Mouse (Mus musculus): ENCODE results near the gene 9430097D07Rik. TPM values are rescaled to one million over a fixed set of nuclear protein-coding genes. Genes with fewer than 3 reads are reported as not detected.

The 9430097D07Rik gene
- polyA plus RNA-seq, 1 experiment from 2014 or later: 0.30 TPM

DNA sequence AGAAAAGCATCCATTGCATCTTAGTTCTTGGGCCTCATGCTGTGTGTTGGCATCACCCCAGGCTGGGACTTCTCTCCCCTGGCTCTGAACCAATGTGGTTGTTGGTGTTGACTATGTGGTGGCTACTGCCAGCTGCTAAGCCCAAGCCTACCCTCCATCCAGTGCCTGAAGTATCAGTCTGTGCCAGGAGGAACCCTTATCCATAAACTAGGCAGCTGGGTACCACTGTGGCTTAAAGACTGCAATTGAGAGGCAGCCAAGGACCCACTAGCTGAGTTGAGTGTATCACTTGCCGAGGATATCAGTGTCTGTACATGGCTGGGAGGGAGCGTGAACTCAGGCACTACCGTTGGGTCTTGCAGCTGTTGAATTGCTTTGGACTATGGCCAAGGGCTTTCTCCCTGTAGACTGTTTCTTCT lies 32.4 kb downstream of the 9430097D07Rik start:
- WGBS: 87% methylated on average over 3 of the region's 3 CpGs

DNA sequence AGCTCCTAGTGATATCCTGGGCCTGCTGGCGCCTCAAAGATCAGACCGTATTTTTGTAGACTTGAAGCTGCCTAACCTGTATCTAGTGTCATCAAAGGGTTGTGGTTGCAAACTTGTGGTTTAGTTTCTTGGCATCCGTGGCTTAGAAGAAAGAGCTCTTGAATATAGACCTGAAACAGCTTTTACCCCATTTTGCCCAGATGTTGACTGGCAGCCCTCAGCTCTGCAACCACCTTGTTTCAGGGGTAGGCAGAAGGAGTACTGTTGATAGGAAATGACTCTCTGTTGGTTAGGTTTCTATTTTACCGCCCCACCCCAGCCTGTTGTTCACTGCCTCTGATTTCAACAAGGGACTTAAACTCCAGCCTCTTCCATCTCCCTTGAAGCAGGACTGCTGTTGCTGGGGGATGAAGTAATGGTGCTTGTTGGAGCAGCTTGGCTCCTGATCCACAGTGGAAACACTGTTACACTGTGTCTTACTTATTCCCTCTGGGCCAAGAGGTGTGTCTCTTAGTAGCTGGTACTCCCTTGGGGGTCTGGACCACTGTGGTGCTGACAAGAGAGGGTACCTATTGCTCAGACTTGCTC lies 33.4 kb downstream of the 9430097D07Rik start:
- Histone ChIP-seq H3K4me1 (ENCODE audit: control insufficient read depth, insufficient read depth, low read length) (peaks cover 24% of the 10 kb centered on the region), H3K27ac (ENCODE audit: low read depth, low read length) (no peak overlapping the region)
- DNase-seq (ENCODE audit: low spot score): no peak

More for the DNA sequence above, 32.4 kb downstream of the 9430097D07Rik start:
- Histone ChIP-seq H3K27ac (ENCODE audit: low read depth, low read length) (no peak overlapping the region), H3K4me2 (ENCODE audit: low read length) (no peak overlapping the region), H3K4me1 (ENCODE audit: control insufficient read depth, insufficient read depth, low read length) (peaks cover 15% of the 10 kb centered on the region), H3K9ac (ENCODE audit: low read length) (no peak overlapping the region), H3K9me3 (replicated peaks; ENCODE audit: control insufficient read depth, low read length) (no peaks in the 10 kb centered on the region), H3K4me3 (ENCODE audit: low read depth, low read length) (no peak overlapping the region), H3K27me3 (replicated peaks; ENCODE audit: control insufficient read depth, insufficient read depth, low read length) (no peaks in the 10 kb centered on the region), H3K36me3 (ENCODE audit: control insufficient read depth, insufficient read depth, low read length) (no peaks in the 10 kb centered on the region)
- ATAC-seq (no peak), DNase-seq (ENCODE audit: low spot score) (no peak)

GRCm38 (mm10) chr2:32541333-32541908 lies 34.1 kb downstream of the 9430097D07Rik start:
- no peak overlapping the region for H3K9ac ChIP-seq (ENCODE audit: low read length)
- 86% methylated on average over 2 of the region's 2 CpGs for WGBS
- H3K4me3 ChIP-seq (ENCODE audit: low read depth, low read length): no peak overlapping the region
- H3K27ac ChIP-seq (ENCODE audit: low read depth, low read length): no peak overlapping the region
- ATAC-seq (no peak), DNase-seq (ENCODE audit: low spot score) (no peak)
- no peaks in the 10 kb centered on the region for H3K27me3 ChIP-seq (replicated peaks; ENCODE audit: control insufficient read depth, insufficient read depth, low read length)
- no peaks in the 10 kb centered on the region for H3K36me3 ChIP-seq (ENCODE audit: control insufficient read depth, insufficient read depth, low read length)
- no peak overlapping the region for H3K4me2 ChIP-seq (ENCODE audit: low read length)
- peaks cover 31% of the 10 kb centered on the region for H3K4me1 ChIP-seq (ENCODE audit: control insufficient read depth, insufficient read depth, low read length)
- no peaks in the 10 kb centered on the region for H3K9me3 ChIP-seq (replicated peaks; ENCODE audit: control insufficient read depth, low read length)

More for the DNA sequence above, 33.4 kb downstream of the 9430097D07Rik start:
- no peak for ATAC-seq
- Histone ChIP-seq H3K36me3 (ENCODE audit: control insufficient read depth, insufficient read depth, low read length) (no peaks in the 10 kb centered on the region), H3K27me3 (replicated peaks; ENCODE audit: control insufficient read depth, insufficient read depth, low read length) (no peaks in the 10 kb centered on the region), H3K4me3 (ENCODE audit: low read depth, low read length) (no peak overlapping the region), H3K4me2 (ENCODE audit: low read length) (no peak overlapping the region), H3K9me3 (replicated peaks; ENCODE audit: control insufficient read depth, low read length) (no peaks in the 10 kb centered on the region), H3K9ac (ENCODE audit: low read length) (no peak overlapping the region)
- WGBS: 91% methylated on average over 4 of the region's 4 CpGs

GRCm38 (mm10) chr2:32539452-32539981 lies 36.0 kb downstream of the 9430097D07Rik start:
- H3K4me1 ChIP-seq (ENCODE audit: control insufficient read depth, insufficient read depth, low read length): peaks cover 39% of the 10 kb centered on the region
- H3K9me3 ChIP-seq (replicated peaks; ENCODE audit: control insufficient read depth, low read length): no peaks in the 10 kb centered on the region
- H3K36me3 ChIP-seq (ENCODE audit: control insufficient read depth, insufficient read depth, low read length): no peaks in the 10 kb centered on the region
- no peak overlapping the region for H3K4me3 ChIP-seq (ENCODE audit: low read depth, low read length)
- ATAC-seq: no peak
- H3K27ac ChIP-seq (ENCODE audit: low read depth, low read length): no peak overlapping the region
- H3K27me3 ChIP-seq (replicated peaks; ENCODE audit: control insufficient read depth, insufficient read depth, low read length): no peaks in the 10 kb centered on the region
- no peak for DNase-seq (ENCODE audit: low spot score)
- no peak overlapping the region for H3K4me2 ChIP-seq (ENCODE audit: low read length)
- 76% methylated on average over 14 of the region's 14 CpGs for WGBS
- no peak overlapping the region for H3K9ac ChIP-seq (ENCODE audit: low read length)

GRCm38 (mm10) chr2:32538461-32538860 lies 37.0 kb downstream of the 9430097D07Rik start:
- Histone ChIP-seq H3K4me2 (ENCODE audit: low read length) (peak overlapping the region; percentile 3; the same call in 1 of the 2 replicates), H3K4me1 (ENCODE audit: control insufficient read depth, insufficient read depth, low read length) (peaks cover 47% of the 10 kb centered on the region), H3K27me3 (replicated peaks; ENCODE audit: control insufficient read depth, insufficient read depth, low read length) (no peaks in the 10 kb centered on the region), H3K4me3 (ENCODE audit: low read depth, low read length) (no peak overlapping the region), H3K9me3 (replicated peaks; ENCODE audit: control insufficient read depth, low read length) (no peaks in the 10 kb centered on the region), H3K9ac (ENCODE audit: low read length) (no peak overlapping the region), H3K36me3 (ENCODE audit: control insufficient read depth, insufficient read depth, low read length) (no peaks in the 10 kb centered on the region), H3K27ac (ENCODE audit: low read depth, low read length) (no peak overlapping the region)
- DNase-seq (ENCODE audit: low spot score): no peak
- WGBS: 68% methylated on average over 4 of the region's 4 CpGs
- no peak for ATAC-seq

- no peaks in the 10 kb centered on the region for H3K27me3 ChIP-seq (replicated peaks; ENCODE audit: control insufficient read depth, insufficient read depth, low read length)
- peak overlapping the region; percentile 75 for H3K4me2 ChIP-seq (ENCODE audit: low read length)
- no peak overlapping the region; the same call in 1 of the 2 replicates for H3K4me3 ChIP-seq (ENCODE audit: low read depth, low read length)
- no peaks in the 10 kb centered on the region for H3K36me3 ChIP-seq (ENCODE audit: control insufficient read depth, insufficient read depth, low read length)
- no peak overlapping the region for H3K27ac ChIP-seq (ENCODE audit: low read depth, low read length)
- 0 out of 2 replicates have a peak overlapping the region, but pooled peaks have one; percentile 13 for H3K9ac ChIP-seq (ENCODE audit: low read length)
- peaks cover 47% of the 10 kb centered on the region for H3K4me1 ChIP-seq (ENCODE audit: control insufficient read depth, insufficient read depth, low read length)
- DNase-seq (ENCODE audit: low spot score) (no peak), ATAC-seq (no peak)
- 78% methylated on average over 5 of the region's 5 CpGs for WGBS
- no peaks in the 10 kb centered on the region for H3K9me3 ChIP-seq (replicated peaks; ENCODE audit: control insufficient read depth, low read length)
Observed at GRCm38 (mm10) chr2:32537941-32538340, 37.5 kb downstream of the 9430097D07Rik start.

DNA sequence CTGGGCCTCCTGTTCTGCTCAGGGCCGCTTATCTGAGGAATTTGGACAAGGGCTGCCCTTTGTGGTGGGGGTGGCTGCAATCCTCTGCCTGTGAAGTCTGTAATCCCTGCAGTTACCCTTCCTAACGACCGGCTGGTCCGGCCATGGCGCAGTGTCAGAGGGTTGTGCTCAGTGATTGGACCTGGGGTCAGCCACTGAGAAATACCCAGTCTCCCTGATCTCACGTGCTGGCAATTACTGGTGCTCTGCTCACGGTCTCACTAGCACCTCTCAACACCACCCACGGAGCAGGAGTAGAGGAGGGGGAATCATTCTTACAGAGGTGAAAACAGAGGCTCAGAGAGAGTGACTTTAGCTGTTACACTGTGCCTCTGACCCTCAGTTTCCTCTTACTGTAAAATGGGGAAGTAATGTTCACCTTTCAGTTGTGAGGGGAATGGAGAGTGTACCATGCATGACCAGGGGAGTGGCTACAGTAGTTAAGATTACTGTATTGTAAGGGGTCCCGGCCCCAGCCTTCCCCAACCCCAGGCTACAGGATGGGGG lies 38.1 kb downstream of the 9430097D07Rik start:
- H3K4me1 ChIP-seq (ENCODE audit: control insufficient read depth, insufficient read depth, low read length): peaks cover 47% of the 10 kb centered on the region
- 10% methylated on average over 9 of the region's 9 CpGs for WGBS
- H3K27me3 ChIP-seq (replicated peaks; ENCODE audit: control insufficient read depth, insufficient read depth, low read length): no peaks in the 10 kb centered on the region
- DNase-seq (ENCODE audit: low spot score) (no peak), ATAC-seq (no peak)
- no peaks in the 10 kb centered on the region for H3K9me3 ChIP-seq (replicated peaks; ENCODE audit: control insufficient read depth, low read length)
- no peaks in the 10 kb centered on the region for H3K36me3 ChIP-seq (ENCODE audit: control insufficient read depth, insufficient read depth, low read length)
- H3K4me2 ChIP-seq (ENCODE audit: low read length): peak overlapping the region; percentile 75
- peak overlapping the region; percentile 86 for H3K4me3 ChIP-seq (ENCODE audit: low read depth, low read length)
- H3K27ac ChIP-seq (ENCODE audit: low read depth, low read length): no peak overlapping the region
- peak overlapping the region; percentile 91 for H3K9ac ChIP-seq (ENCODE audit: low read length)

DNA sequence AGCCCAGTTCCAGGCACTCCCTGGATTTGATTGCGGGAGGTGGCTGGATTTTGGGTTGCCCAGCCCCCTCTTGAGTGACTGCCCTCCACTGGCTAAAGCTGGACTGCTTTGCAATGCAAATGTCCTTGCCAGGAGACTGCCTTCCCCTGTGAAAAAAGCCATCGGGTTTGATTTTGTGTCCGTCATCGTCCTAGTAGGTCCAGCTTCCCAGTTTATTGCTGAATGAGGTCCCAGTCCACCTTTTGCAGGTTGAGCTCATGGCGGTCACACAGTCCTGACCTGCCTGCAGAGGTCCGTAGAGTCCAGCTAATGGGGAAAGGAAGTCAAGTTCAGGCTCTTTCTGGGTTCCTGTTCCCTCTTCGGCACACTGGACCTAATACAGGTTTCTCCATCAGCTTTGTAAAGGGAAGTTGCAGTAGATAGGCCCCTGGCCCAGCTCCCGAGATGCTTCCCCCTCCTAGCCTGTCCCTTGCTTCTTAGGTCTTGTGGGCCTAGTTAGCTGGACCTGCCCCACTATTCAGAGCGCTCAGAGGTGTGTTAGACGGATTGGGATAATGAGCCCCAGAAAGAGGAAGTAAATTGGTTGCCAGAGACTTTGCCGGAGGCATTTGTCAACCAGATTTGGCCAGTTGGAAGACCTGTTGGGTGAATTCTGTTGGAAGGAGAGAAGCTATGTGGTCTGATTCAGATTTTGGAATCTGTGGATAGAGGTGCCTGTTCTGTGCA lies 38.7 kb downstream of the 9430097D07Rik start:
- Histone ChIP-seq H3K9me3 (replicated peaks; ENCODE audit: control insufficient read depth, low read length) (no peaks in the 10 kb centered on the region), H3K36me3 (ENCODE audit: control insufficient read depth, insufficient read depth, low read length) (no peaks in the 10 kb centered on the region), H3K4me2 (ENCODE audit: low read length) (peak overlapping the region; percentile 75), H3K4me1 (ENCODE audit: control insufficient read depth, insufficient read depth, low read length) (peaks cover 47% of the 10 kb centered on the region), H3K4me3 (ENCODE audit: low read depth, low read length) (peak overlapping the region; percentile 86), H3K9ac (ENCODE audit: low read length) (peak overlapping the region; percentile 91), H3K27ac (ENCODE audit: low read depth, low read length) (peak overlapping the region; percentile 17; the same call in 1 of the 2 replicates), H3K27me3 (replicated peaks; ENCODE audit: control insufficient read depth, insufficient read depth, low read length) (no peaks in the 10 kb centered on the region)
- ATAC-seq (no peak), DNase-seq (ENCODE audit: low spot score) (peak; percentile 25)
- 3% methylated on average over 11 of the region's 11 CpGs for WGBS
